In genomic region chr1:104769250-104769607, GRCm38 (mm10) we compare ENCODE assay signal across 9 mouse cellular contexts. TPM values are rescaled to one million over a fixed set of nuclear protein-coding genes. Genes with fewer than 3 reads are reported as not detected.
DNase-seq lines count a peak whose midpoint lies in the region; ATAC-seq and TF ChIP-seq lines count a peak whose summit lies in the region.
"Had no signal": no experiment of that assay in that cellular context is flagged by ENCODE, and none has a peak within 500 bp of the region (broad histone marks: within the 10 kb centered on the region; RNA-seq: fewer than 3 reads in every experiment).

No protein-coding gene starts in this region.

- DNase-seq in ES-E14 (ENCODE audit: low read depth, low spot score), result no peak
- peak; percentile 63 for DNase-seq in midbrain, embryonic 14.5 days
- no peak for DNase-seq in adrenal gland, postnatal 36 days
- no peak for DNase-seq in spleen, adult 12 weeks (ENCODE audit: low spot score)

- H3K4me3 ChIP-seq in E14TG2a.4 (replicated peaks; ENCODE audit: low read length), result peak overlapping the region; percentile 77
- peak overlapping the region; percentile 53 to 59 for H3K4me3 ChIP-seq in ES-E14 (ENCODE audit: insufficient read depth in 1 of 2, low read depth in 1 of 2, low read length in 2 of 2, poor library complexity in 1 of 2, severe bottlenecking in 1 of 2)
- H3K4me3 ChIP-seq in embryonic facial prominence, embryonic 12.5 days, result peak overlapping the region; percentile 48
- H3K4me3 ChIP-seq in intestine, embryonic 15.5 days (replicated peaks), result peak overlapping the region; percentile 45
- peak overlapping the region; percentile 61 for H3K4me3 ChIP-seq in midbrain, embryonic 14.5 days (replicated peaks; ENCODE audit: low read depth, low read length)

- H3K36me3 ChIP-seq in E14TG2a.4 (ENCODE audit: insufficient read depth, low read length), result no peaks in the 10 kb centered on the region
- no peaks in the 10 kb centered on the region for H3K36me3 ChIP-seq in ES-E14 (ENCODE audit: control insufficient read depth, insufficient read depth, low read length, poor library complexity, severe bottlenecking)
- no peaks in the 10 kb centered on the region for H3K36me3 ChIP-seq in embryonic facial prominence, embryonic 12.5 days
- no peaks in the 10 kb centered on the region for H3K36me3 ChIP-seq in intestine, embryonic 15.5 days
- no peaks in the 10 kb centered on the region for H3K36me3 ChIP-seq in midbrain, embryonic 14.5 days (ENCODE audit: control insufficient read depth, insufficient read depth, low read length)

- in situ Hi-C loops in ES-E14 (cut with MboI; ENCODE audit: low sequenced_read_pairs in 2 of 2, unreplicated experiment in 2 of 2), result no loop called here

- no peak overlapping the region for H3K9ac ChIP-seq in ES-E14 (ENCODE audit: insufficient read depth, low read depth, low read length, poor library complexity, severe bottlenecking)
- no peak overlapping the region; the same call in 1 of the 2 replicates for H3K9ac ChIP-seq in embryonic facial prominence, embryonic 12.5 days
- H3K9ac ChIP-seq in intestine, embryonic 15.5 days, result peak overlapping the region; percentile 10; the same call in 1 of the 2 replicates
- H3K9ac ChIP-seq in midbrain, embryonic 14.5 days (replicated peaks; ENCODE audit: low read length), result peak overlapping the region; percentile 58

- peaks cover 18% of the 10 kb centered on the region for H3K4me1 ChIP-seq in E14TG2a.4 (replicated peaks; ENCODE audit: low read depth, low read length)
- H3K4me1 ChIP-seq in ES-E14 (ENCODE audit: control insufficient read depth in 2 of 2, insufficient read depth in 2 of 2, low read length in 2 of 2, poor library complexity in 1 of 2), result no peaks in the 10 kb centered on the region
- peaks cover 6% of the 10 kb centered on the region; the same call in 1 of the 2 replicates for H3K4me1 ChIP-seq in embryonic facial prominence, embryonic 12.5 days
- H3K4me1 ChIP-seq in intestine, embryonic 15.5 days (replicated peaks), result peaks cover 12% of the 10 kb centered on the region
- H3K4me1 ChIP-seq in midbrain, embryonic 14.5 days (ENCODE audit: control insufficient read depth, insufficient read depth, low read length), result 0 out of 2 replicates have a peak, but pooled peaks cover 9% of the 10 kb centered on the region

- TF ChIP-seq CTCF in E14TG2a.4 (conservative IDR thresholded peaks at IDR 0.05; ENCODE audit: low read length), result no peak

- H3K27me3 ChIP-seq in E14TG2a.4 (ENCODE audit: insufficient read depth, low read length), result peaks cover 42% of the 10 kb centered on the region
- H3K27me3 ChIP-seq in embryonic facial prominence, embryonic 12.5 days, result peaks cover 23% of the 10 kb centered on the region
- H3K27me3 ChIP-seq in intestine, embryonic 15.5 days (replicated peaks), result peaks cover 10% of the 10 kb centered on the region; the same call in 1 of the 2 replicates
- H3K27me3 ChIP-seq in midbrain, embryonic 14.5 days (ENCODE audit: control insufficient read depth, insufficient read depth, low read length), result no peaks in the 10 kb centered on the region

- under 1% methylated on average over 12 of the region's 12 CpGs for WGBS in embryonic facial prominence, embryonic 12.5 days
- under 1% methylated on average over 12 of the region's 12 CpGs for WGBS in intestine, embryonic 15.5 days
- WGBS in midbrain, embryonic 14.5 days, result 0% methylated on average over 12 of the region's 12 CpGs

- peak overlapping the region; percentile 95 for H3K4me2 ChIP-seq in embryonic facial prominence, embryonic 12.5 days (replicated peaks)
- H3K4me2 ChIP-seq in intestine, embryonic 15.5 days (replicated peaks), result peak overlapping the region; percentile 92
- H3K4me2 ChIP-seq in midbrain, embryonic 14.5 days (ENCODE audit: low read length), result peak overlapping the region; percentile 99

- H3K27ac ChIP-seq in ES-E14 (ENCODE audit: insufficient read depth, low read depth, low read length, poor library complexity, severe bottlenecking), result no peak overlapping the region
- H3K27ac ChIP-seq in embryonic facial prominence, embryonic 12.5 days, result no peak overlapping the region
- H3K27ac ChIP-seq in intestine, embryonic 15.5 days, result no peak overlapping the region
- H3K27ac ChIP-seq in midbrain, embryonic 14.5 days (replicated peaks; ENCODE audit: low read depth, low read length), result no peak overlapping the region

- H3K9me3 ChIP-seq in E14TG2a.4 (ENCODE audit: low read length), result no peaks in the 10 kb centered on the region
- H3K9me3 ChIP-seq in ES-E14 (ENCODE audit: control insufficient read depth, insufficient read depth, low read depth, low read length), result no peaks in the 10 kb centered on the region
- no peaks in the 10 kb centered on the region for H3K9me3 ChIP-seq in embryonic facial prominence, embryonic 12.5 days
- H3K9me3 ChIP-seq in intestine, embryonic 15.5 days, result no peaks in the 10 kb centered on the region
- no peaks in the 10 kb centered on the region for H3K9me3 ChIP-seq in midbrain, embryonic 14.5 days (ENCODE audit: control insufficient read depth, low read length)

- peak; percentile 66 for ATAC-seq in embryonic facial prominence, embryonic 12.5 days (ENCODE audit: insufficient number of reproducible peaks, insufficient read depth, low FRiP score, low TSS enrichment)
- ATAC-seq in intestine, embryonic 15.5 days, result peak; percentile 80
- peak; percentile 60 for ATAC-seq in midbrain, embryonic 14.5 days (ENCODE audit: low FRiP score, low TSS enrichment)
- ATAC-seq in megakaryocyte progenitor cell, adult 5-6 weeks (replicated peaks; ENCODE audit: poor library complexity), result no peak

TF ChIP-seq in ES-E14, 5 proteins besides CTCF, POLR2A, EP300 and RAD21:
- TF ChIP-seq MAFK (IDR thresholded peaks at IDR 0.05; ENCODE audit: insufficient read depth, low read depth, low read length) (no peak), CHD2 (IDR thresholded peaks at IDR 0.05; ENCODE audit: low read depth, low read length) (no peak)

RNA-seq across cellular contexts. Expression of gene Cdh20, which starts 0.9 kb away (rescaled TPM):
- 0.04 and 0.11 TPM in 2 replicates for total RNA-seq in ES-E14 (2012; rRNA removed)
- polyA plus RNA-seq in embryonic facial prominence, embryonic 12.5 days (2016; fragmentation: Nextera tagmentation; extraction: Ambion mirVana), result 0.33 and 0.42 TPM in 2 replicates
- 0.19 and 0.23 TPM in 2 replicates for polyA plus RNA-seq in intestine, embryonic 15.5 days (2015; fragmentation: Nextera tagmentation; extraction: Ambion mirVana)
- polyA plus RNA-seq in midbrain, embryonic 14.5 days (2014; fragmentation: Nextera tagmentation; extraction: Ambion mirVana), result 1.4 and 1.8 TPM in 2 replicates
- total RNA-seq in megakaryocyte progenitor cell, adult 5-6 weeks (2015), result not detected in 2 replicates
- total RNA-seq in megakaryocyte progenitor cell, adult 5-6 weeks (2017), result not detected in 2 replicates
- under 1 TPM; 0.20 to 0.23 TPM for total RNA-seq in adrenal gland, postnatal 36 days (2021)
- total RNA-seq: neutrophil, adult 5-6 weeks had no signal

Comparison
In these comparisons a context has a peak if more than half of its experiments do, and no peak if none do; other contexts are left out.
1. H3K9ac ChIP-seq: peak in intestine, embryonic 15.5 days (single experiment) and midbrain, embryonic 14.5 days (single experiment); none in ES-E14 (single experiment) and embryonic facial prominence, embryonic 12.5 days (single experiment).
2. Peak in every context shown above with its lines, with median percentiles within 50 percentile points of each other: H3K4me3 ChIP-seq and H3K4me2 ChIP-seq.